Mouse (Mus musculus): ENCODE measurements around the gene Sema6d. TPM values are rescaled to one million over a fixed set of nuclear protein-coding genes. Genes with fewer than 3 reads are reported as not detected.

The Sema6d gene
- polyA plus RNA-seq, 1 experiment from 2014 or later: 15.3 TPM

DNA sequence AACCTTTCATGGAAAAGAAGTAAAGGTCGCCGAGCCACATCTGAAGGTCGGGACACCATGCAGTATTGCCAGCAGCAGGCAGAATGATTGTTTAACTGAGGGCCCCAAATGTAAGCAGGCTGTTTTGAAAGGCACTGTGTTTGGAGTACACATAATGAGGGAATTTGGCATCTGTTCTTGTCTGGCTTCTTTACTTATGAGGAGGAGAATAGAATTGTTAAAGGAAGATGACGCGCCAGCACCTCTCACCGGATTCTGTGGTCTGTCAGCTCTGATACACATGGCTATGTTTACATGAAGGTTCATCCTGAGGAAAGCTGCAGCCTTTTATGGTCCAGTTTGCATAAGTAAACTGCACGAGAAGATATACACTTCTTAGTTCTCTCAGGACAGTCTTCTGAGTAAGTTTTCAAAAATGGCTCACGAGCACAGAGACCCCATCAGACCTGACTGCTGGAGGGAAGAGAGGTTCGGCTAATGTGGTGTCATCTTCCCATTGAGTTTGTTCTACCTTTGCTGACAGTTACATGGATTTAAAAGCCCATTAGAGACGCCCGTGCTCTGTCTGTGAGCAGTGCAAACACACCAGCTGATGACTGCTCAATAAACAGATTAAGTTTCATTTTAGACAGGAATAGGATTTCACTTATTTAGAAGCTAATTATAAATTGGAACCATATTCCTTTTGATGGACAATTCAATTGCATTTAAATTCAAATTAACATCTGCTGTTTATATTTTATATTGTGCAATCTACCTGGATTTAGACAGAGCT is 28.9 kb downstream of the Sema6d start:
- Histone ChIP-seq H3K27me3 (no peaks in the 10 kb centered on the region), H3K4me3 (replicated peaks) (no peak overlapping the region), H3K4me1 (no peaks in the 10 kb centered on the region), H3K9ac (no peak overlapping the region), H3K36me3 (no peaks in the 10 kb centered on the region), H3K4me2 (replicated peaks) (no peak overlapping the region), H3K27ac (replicated peaks) (no peak overlapping the region), H3K9me3 (replicated peaks) (no peaks in the 10 kb centered on the region)
- WGBS: 39% methylated on average over 11 of the region's 11 CpGs
- no peak for ATAC-seq (ENCODE audit: insufficient number of reproducible peaks, low FRiP score, low TSS enrichment, low read depth)

DNA sequence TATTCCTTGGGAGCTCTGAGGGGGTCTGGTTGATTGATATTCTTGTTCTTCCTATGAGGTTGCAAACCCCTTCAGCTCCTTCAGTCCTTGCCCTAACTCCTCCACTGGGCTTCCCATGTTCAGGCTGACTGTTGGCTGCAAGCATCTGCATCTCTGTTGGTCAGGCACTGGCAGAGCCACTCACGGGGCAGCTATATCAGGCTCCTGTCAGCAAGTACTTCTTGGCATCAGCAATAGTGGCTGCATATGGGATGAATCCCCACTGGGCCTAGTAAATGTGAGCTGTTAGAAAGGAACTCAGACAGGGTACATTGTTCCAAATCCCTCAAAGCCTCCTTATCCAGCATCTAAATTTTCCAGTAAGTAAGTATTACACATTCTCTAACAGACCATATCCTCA is 30.6 kb downstream of the Sema6d start:
- H3K36me3 ChIP-seq: no peaks in the 10 kb centered on the region
- no peaks in the 10 kb centered on the region for H3K4me1 ChIP-seq
- 63% methylated on average over 1 of the region's 1 CpGs for WGBS
- H3K9me3 ChIP-seq (replicated peaks): no peaks in the 10 kb centered on the region
- no peak for ATAC-seq (ENCODE audit: insufficient number of reproducible peaks, low FRiP score, low TSS enrichment, low read depth)
- no peaks in the 10 kb centered on the region for H3K27me3 ChIP-seq
- no peak overlapping the region for H3K27ac ChIP-seq (replicated peaks)
- no peak overlapping the region for H3K4me2 ChIP-seq (replicated peaks)
- H3K9ac ChIP-seq: no peak overlapping the region
- no peak overlapping the region for H3K4me3 ChIP-seq (replicated peaks)

- Histone ChIP-seq H3K4me1 (no peaks in the 10 kb centered on the region), H3K27ac (replicated peaks) (no peak overlapping the region), H3K9me3 (replicated peaks) (no peaks in the 10 kb centered on the region), H3K9ac (no peak overlapping the region), H3K4me2 (replicated peaks) (no peak overlapping the region), H3K36me3 (no peaks in the 10 kb centered on the region), H3K27me3 (no peaks in the 10 kb centered on the region), H3K4me3 (replicated peaks) (no peak overlapping the region)
- ATAC-seq (ENCODE audit: insufficient number of reproducible peaks, low FRiP score, low TSS enrichment, low read depth): no peak
- WGBS: 82% methylated on average over 2 of the region's 2 CpGs
Measured at GRCm38 (mm10) chr2:124121539-124121938, 31.8 kb downstream of the Sema6d start.

GRCm38 (mm10) chr2:124125504-124125903 is 35.7 kb downstream of the Sema6d start:
- no peak overlapping the region for H3K4me2 ChIP-seq (replicated peaks)
- no peaks in the 10 kb centered on the region for H3K36me3 ChIP-seq
- no peak overlapping the region for H3K4me3 ChIP-seq (replicated peaks)
- ATAC-seq (ENCODE audit: insufficient number of reproducible peaks, low FRiP score, low TSS enrichment, low read depth): no peak
- no peaks in the 10 kb centered on the region for H3K27me3 ChIP-seq
- H3K9ac ChIP-seq: no peak overlapping the region
- no peaks in the 10 kb centered on the region for H3K4me1 ChIP-seq
- WGBS: 81% methylated on average over 7 of the region's 7 CpGs
- H3K9me3 ChIP-seq (replicated peaks): no peaks in the 10 kb centered on the region
- H3K27ac ChIP-seq (replicated peaks): no peak overlapping the region

- H3K27ac ChIP-seq (replicated peaks): no peak overlapping the region
- no peaks in the 10 kb centered on the region for H3K9me3 ChIP-seq (replicated peaks)
- no peak overlapping the region for H3K4me2 ChIP-seq (replicated peaks)
- no peak overlapping the region for H3K4me3 ChIP-seq (replicated peaks)
- WGBS: 50% methylated on average over 3 of the region's 3 CpGs
- ATAC-seq (ENCODE audit: insufficient number of reproducible peaks, low FRiP score, low TSS enrichment, low read depth): no peak
- no peak overlapping the region for H3K9ac ChIP-seq
- no peaks in the 10 kb centered on the region for H3K4me1 ChIP-seq
- H3K27me3 ChIP-seq: no peaks in the 10 kb centered on the region
- H3K36me3 ChIP-seq: no peaks in the 10 kb centered on the region
Measured at GRCm38 (mm10) chr2:124126853-124127252, 37.1 kb downstream of the Sema6d start.

DNA sequence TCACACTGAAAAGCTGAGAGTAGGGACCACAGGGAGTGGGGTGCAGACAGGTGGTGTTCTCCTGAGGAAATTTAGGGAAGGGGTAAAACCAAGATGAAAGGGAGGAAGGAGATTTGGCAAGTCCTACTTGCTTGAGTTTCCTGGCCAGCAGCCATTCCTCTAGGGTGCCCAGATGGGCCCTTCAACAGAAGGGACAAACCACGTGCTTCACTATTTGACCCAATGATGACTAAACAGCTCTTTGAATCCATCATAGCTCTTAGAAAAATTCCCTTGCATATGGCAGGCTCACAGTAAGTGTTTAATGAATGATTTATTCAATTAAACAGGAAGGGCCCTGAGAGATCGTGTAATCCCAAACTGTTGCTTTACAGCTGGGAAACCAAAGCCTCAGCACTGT is 41.1 kb downstream of the Sema6d start:
- Histone ChIP-seq H3K27me3 (no peaks in the 10 kb centered on the region), H3K9me3 (replicated peaks) (no peaks in the 10 kb centered on the region), H3K9ac (no peak overlapping the region), H3K4me2 (replicated peaks) (no peak overlapping the region), H3K27ac (replicated peaks) (no peak overlapping the region), H3K4me3 (replicated peaks) (no peak overlapping the region), H3K36me3 (no peaks in the 10 kb centered on the region), H3K4me1 (no peaks in the 10 kb centered on the region)
- no peak for ATAC-seq (ENCODE audit: insufficient number of reproducible peaks, low FRiP score, low TSS enrichment, low read depth)
- 76% methylated on average over 2 of the region's 2 CpGs for WGBS

- no peak for ATAC-seq (ENCODE audit: insufficient number of reproducible peaks, low FRiP score, low TSS enrichment, low read depth)
- Histone ChIP-seq H3K9me3 (replicated peaks) (no peaks in the 10 kb centered on the region), H3K36me3 (no peaks in the 10 kb centered on the region), H3K4me2 (replicated peaks) (no peak overlapping the region), H3K9ac (no peak overlapping the region), H3K27ac (replicated peaks) (no peak overlapping the region), H3K4me1 (no peaks in the 10 kb centered on the region), H3K4me3 (replicated peaks) (no peak overlapping the region), H3K27me3 (no peaks in the 10 kb centered on the region)
- 62% methylated on average over 3 of the region's 3 CpGs for whole genome bisulfite sequencing
Measured at GRCm38 (mm10) chr2:124141510-124142044, 51.8 kb downstream of the Sema6d start.

DNA sequence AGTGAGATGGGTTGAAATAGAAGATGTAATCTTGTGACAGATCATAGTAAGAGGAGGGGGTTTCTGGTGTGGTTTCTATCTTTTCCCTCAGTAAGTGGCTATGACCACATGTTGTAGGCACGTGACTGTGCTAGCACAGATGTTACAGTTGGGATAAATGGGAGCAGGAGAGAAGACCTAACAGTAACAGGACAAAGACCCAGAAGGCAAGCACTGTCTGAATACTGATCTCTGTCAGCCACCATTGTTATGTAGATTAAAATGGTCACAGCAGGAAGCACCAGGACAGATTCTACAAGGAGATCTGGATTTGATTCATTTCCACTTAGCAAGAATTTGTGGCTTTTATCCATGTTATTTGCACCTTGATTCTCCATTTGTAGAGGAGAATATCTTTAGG is 55.8 kb downstream of the Sema6d start:
- no peaks in the 10 kb centered on the region for H3K4me1 ChIP-seq
- H3K27ac ChIP-seq (replicated peaks): no peak overlapping the region
- H3K9me3 ChIP-seq (replicated peaks): no peaks in the 10 kb centered on the region
- H3K4me3 ChIP-seq (replicated peaks): no peak overlapping the region
- H3K4me2 ChIP-seq (replicated peaks): no peak overlapping the region
- H3K36me3 ChIP-seq: no peaks in the 10 kb centered on the region
- ATAC-seq (ENCODE audit: insufficient number of reproducible peaks, low FRiP score, low TSS enrichment, low read depth): no peak
- H3K9ac ChIP-seq: no peak overlapping the region
- WGBS: 15% methylated on average over 1 of the region's 1 CpGs
- no peaks in the 10 kb centered on the region for H3K27me3 ChIP-seq

DNA sequence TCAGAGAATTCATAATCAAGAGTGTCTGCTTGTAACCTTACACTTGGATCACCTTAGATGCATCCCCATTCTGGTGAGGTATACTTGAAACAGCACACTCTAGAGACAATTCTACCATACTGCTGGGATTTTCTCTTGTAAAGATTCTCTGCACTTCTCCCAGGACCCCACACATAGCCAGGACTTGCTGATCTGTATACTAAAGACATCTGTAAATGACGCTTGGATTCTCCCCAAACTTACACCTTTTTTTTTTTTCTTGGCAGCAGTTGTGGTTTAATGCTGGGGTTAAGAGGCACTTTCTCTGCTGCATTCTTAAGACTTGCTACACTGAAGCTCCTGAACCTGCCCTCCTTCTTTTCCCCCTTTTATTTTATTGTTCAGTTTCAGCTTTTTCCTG is 68.4 kb downstream of the Sema6d start:
- Histone ChIP-seq H3K4me2 (replicated peaks) (no peak overlapping the region), H3K27me3 (no peaks in the 10 kb centered on the region), H3K9me3 (replicated peaks) (no peaks in the 10 kb centered on the region), H3K36me3 (no peaks in the 10 kb centered on the region), H3K4me1 (no peaks in the 10 kb centered on the region), H3K27ac (replicated peaks) (no peak overlapping the region), H3K4me3 (replicated peaks) (no peak overlapping the region), H3K9ac (no peak overlapping the region)
- ATAC-seq (ENCODE audit: insufficient number of reproducible peaks, low FRiP score, low TSS enrichment, low read depth): no peak
- WGBS: 36% methylated on average over 1 of the region's 1 CpGs

DNA sequence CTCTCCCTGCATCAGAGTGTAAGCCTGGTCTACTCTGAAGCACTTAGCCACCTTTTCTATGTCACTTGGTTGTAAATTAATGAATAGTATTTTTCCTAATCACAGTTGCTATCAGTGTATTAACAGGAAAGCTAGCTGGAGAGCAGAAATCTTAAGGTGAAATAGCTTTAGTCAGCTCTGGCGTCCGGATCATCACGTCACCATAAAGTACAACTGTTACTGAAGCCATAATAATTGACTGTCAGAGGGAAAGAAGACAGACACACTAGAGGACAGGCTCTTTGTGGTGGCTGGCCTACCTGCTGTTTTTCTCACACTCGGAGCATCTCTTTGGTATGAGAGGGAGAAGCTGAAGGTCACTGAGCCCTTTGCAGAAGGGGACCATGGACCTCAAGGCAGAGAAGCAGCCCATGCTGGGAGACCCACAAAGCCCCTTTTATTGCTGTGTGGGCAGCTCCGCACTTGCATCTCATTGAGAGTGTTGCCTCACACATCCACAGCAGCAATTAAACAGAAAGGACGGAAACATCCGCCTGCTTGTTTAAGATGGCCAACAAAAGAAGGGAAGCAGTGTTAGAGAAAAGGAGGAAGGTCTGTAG is 72.3 kb downstream of the Sema6d start:
- ATAC-seq (ENCODE audit: insufficient number of reproducible peaks, low FRiP score, low TSS enrichment, low read depth): no peak
- Histone ChIP-seq H3K36me3 (no peaks in the 10 kb centered on the region), H3K4me3 (replicated peaks) (no peak overlapping the region), H3K4me1 (no peaks in the 10 kb centered on the region), H3K9ac (no peak overlapping the region), H3K4me2 (replicated peaks) (no peak overlapping the region), H3K27ac (replicated peaks) (no peak overlapping the region), H3K27me3 (no peaks in the 10 kb centered on the region), H3K9me3 (replicated peaks) (no peaks in the 10 kb centered on the region)
- 65% methylated on average over 7 of the region's 7 CpGs for WGBS

DNA sequence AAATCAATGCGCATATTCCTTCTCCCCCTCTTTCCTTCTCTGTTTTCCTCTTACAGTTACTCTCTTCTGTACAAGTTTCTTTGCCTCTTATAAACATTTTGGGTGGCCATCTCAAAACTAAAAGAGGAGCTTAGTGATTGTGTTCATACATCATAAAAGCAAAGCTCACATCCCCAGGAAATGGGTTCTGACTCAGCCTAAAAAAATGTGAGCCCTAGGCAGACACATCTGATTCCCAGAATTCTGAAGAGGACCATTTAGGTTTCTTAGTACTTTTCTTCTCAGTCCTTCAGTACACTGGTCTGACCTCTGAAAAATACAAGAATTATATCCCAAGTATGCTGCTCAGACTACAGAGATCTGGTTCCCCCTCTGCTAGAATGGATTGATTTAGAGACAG is 78.6 kb downstream of the Sema6d start:
- H3K27me3 ChIP-seq: no peaks in the 10 kb centered on the region
- H3K36me3 ChIP-seq: no peaks in the 10 kb centered on the region
- no peak overlapping the region for H3K4me2 ChIP-seq (replicated peaks)
- H3K27ac ChIP-seq (replicated peaks): no peak overlapping the region
- H3K4me3 ChIP-seq (replicated peaks): no peak overlapping the region
- no peaks in the 10 kb centered on the region for H3K4me1 ChIP-seq
- WGBS: 96% methylated on average over 1 of the region's 1 CpGs
- H3K9me3 ChIP-seq (replicated peaks): no peaks in the 10 kb centered on the region
- no peak overlapping the region for H3K9ac ChIP-seq
- ATAC-seq (ENCODE audit: insufficient number of reproducible peaks, low FRiP score, low TSS enrichment, low read depth): no peak

DNA sequence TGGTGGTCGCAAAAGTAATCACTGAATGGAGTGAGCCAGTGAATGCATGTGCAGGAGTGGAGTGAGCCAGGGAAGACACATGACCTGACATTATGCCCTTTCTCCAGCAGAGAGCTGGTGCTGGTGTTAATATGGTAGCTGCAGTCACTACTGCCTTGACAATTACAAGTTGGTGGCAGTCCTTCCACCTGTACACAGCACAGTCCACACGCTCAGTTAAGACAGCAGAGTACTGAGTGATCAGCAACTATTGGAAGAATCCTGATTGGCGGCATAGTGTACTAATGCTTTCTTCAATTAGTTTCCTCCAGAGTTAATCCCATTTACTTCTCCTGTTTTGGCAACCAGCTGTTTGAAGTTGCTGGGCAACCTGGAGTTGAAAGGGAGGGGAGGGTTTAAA is 81.9 kb downstream of the Sema6d start:
- Histone ChIP-seq H3K4me3 (replicated peaks) (no peak overlapping the region), H3K9ac (no peak overlapping the region), H3K4me2 (replicated peaks) (no peak overlapping the region), H3K9me3 (replicated peaks) (no peaks in the 10 kb centered on the region), H3K4me1 (no peaks in the 10 kb centered on the region; the same call in 1 of the 2 replicates), H3K27ac (replicated peaks) (no peak overlapping the region), H3K27me3 (no peaks in the 10 kb centered on the region), H3K36me3 (no peaks in the 10 kb centered on the region)
- no peak for ATAC-seq (ENCODE audit: insufficient number of reproducible peaks, low FRiP score, low TSS enrichment, low read depth)
- WGBS: 65% methylated on average over 3 of the region's 3 CpGs

Data from embryonic facial prominence, embryonic 15.5 days (tissue).